Mouse (Mus musculus): Measurements from ENCODE around the gene Ndufa11. TPM values are rescaled to one million over a fixed set of nuclear protein-coding genes. Genes with fewer than 3 reads are reported as not detected.

Gene Ndufa11
- 484 and 561 TPM in 2 replicates for total RNA-seq (2012; rRNA removed)

GRCm38 (mm10) chr17:56717363-56718058 is at the start of gene Ndufa11, which contains the start of gene Vmac:
Ndufa11 (plus strand) TSS chr17:56717767.
Vmac (minus strand) TSS chr17:56718022.
- TF ChIP-seq ZNF384 (IDR thresholded peaks at IDR 0.05; ENCODE audit: low read depth, low read length) (peak; percentile 64; the same call in 1 of the 2 replicates), MAFK (IDR thresholded peaks at IDR 0.05; ENCODE audit: insufficient read depth, low read depth, low read length) (no peak), ZC3H11A (IDR thresholded peaks at IDR 0.05; ENCODE audit: borderline replicate concordance, low read depth, low read length) (no peak), CHD2 (IDR thresholded peaks at IDR 0.05; ENCODE audit: low read depth, low read length) (peak; percentile 99), HCFC1 (IDR thresholded peaks at IDR 0.05; ENCODE audit: borderline replicate concordance, insufficient read depth, low read length) (peak; percentile 73; the same call in 1 of the 2 replicates)
- in situ Hi-C loops (cut with MboI; ENCODE audit: low sequenced_read_pairs in 2 of 2, unreplicated experiment in 2 of 2) = no loop called here
- Histone ChIP-seq H3K4me3 (ENCODE audit: insufficient read depth in 1 of 2, low read depth in 1 of 2, low read length in 2 of 2, poor library complexity in 1 of 2, severe bottlenecking in 1 of 2) (peak within 1 kb of the TSS; percentile 94 to 96), H3K4me1 (ENCODE audit: control insufficient read depth in 2 of 2, insufficient read depth in 2 of 2, low read length in 2 of 2, poor library complexity in 1 of 2) (peaks cover 0 to 9% of the 10 kb centered on the region in 2 experiments; a peak in 2 of 4 replicates), H3K9ac (ENCODE audit: insufficient read depth, low read depth, low read length, poor library complexity, severe bottlenecking) (peak within 1 kb of the TSS; percentile 97), H3K9me3 (ENCODE audit: control insufficient read depth, insufficient read depth, low read depth, low read length) (no peaks in the 10 kb centered on the region), H3K27ac (ENCODE audit: insufficient read depth, low read depth, low read length, poor library complexity, severe bottlenecking) (peak within 1 kb of the TSS; percentile 88), H3K36me3 (ENCODE audit: control insufficient read depth, insufficient read depth, low read length, poor library complexity, severe bottlenecking) (peaks cover 20% of the 10 kb centered on the region)
- peak; percentile 98 for DNase-seq (ENCODE audit: low read depth, low spot score)

- no peaks in the 10 kb centered on the region for H3K9me3 ChIP-seq (ENCODE audit: control insufficient read depth, insufficient read depth, low read depth, low read length)
- no peak overlapping the region for H3K27ac ChIP-seq (ENCODE audit: insufficient read depth, low read depth, low read length, poor library complexity, severe bottlenecking)
- H3K36me3 ChIP-seq (ENCODE audit: control insufficient read depth, insufficient read depth, low read length, poor library complexity, severe bottlenecking) = no peaks in the 10 kb centered on the region
- H3K4me3 ChIP-seq (ENCODE audit: insufficient read depth in 1 of 2, low read depth in 1 of 2, low read length in 2 of 2, poor library complexity in 1 of 2, severe bottlenecking in 1 of 2) = peak overlapping the region; percentile 65 to 74
- TF ChIP-seq MAFK (IDR thresholded peaks at IDR 0.05; ENCODE audit: insufficient read depth, low read depth, low read length) (no peak), ZC3H11A (IDR thresholded peaks at IDR 0.05; ENCODE audit: borderline replicate concordance, low read depth, low read length) (peak; percentile 64; the same call in 1 of the 2 replicates)
- peak; percentile 81 for DNase-seq (ENCODE audit: low read depth, low spot score)
- H3K9ac ChIP-seq (ENCODE audit: insufficient read depth, low read depth, low read length, poor library complexity, severe bottlenecking) = peak overlapping the region; percentile 79
- H3K4me1 ChIP-seq (ENCODE audit: control insufficient read depth in 2 of 2, insufficient read depth in 2 of 2, low read length in 2 of 2, poor library complexity in 1 of 2) = peaks cover 0 to 18% of the 10 kb centered on the region in 2 experiments; a peak in 3 of 4 replicates
- in situ Hi-C loops (cut with MboI; ENCODE audit: low sequenced_read_pairs in 2 of 2, unreplicated experiment in 2 of 2) = no loop called here
These were observed 49.0 kb upstream of the Ndufa11 start for GRCm38 (mm10) chr17:56668384-56669144.

DNA sequence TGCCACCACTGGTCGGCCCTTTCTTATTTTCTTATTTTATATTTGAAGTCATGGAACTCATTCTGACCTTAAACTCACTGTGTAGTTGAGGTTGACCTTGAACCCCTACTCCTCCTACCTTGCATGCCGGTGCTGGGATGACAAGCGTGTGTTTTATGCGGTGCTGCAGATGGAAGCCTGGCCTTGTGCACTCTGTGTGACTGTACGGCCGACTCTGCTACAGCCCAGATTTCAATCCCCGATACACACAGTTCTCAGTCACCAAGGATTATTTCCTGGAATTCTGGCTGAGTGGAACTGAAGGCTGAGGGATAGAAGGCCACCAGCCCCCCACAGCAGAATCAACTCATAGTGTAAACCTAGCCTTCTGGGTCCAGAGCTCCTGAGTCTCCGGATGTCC is 47.8 kb upstream of the Ndufa11 start:
- Histone ChIP-seq H3K9ac (ENCODE audit: insufficient read depth, low read depth, low read length, poor library complexity, severe bottlenecking) (no peak overlapping the region), H3K27ac (ENCODE audit: insufficient read depth, low read depth, low read length, poor library complexity, severe bottlenecking) (no peak overlapping the region), H3K4me3 (ENCODE audit: insufficient read depth in 1 of 2, low read depth in 1 of 2, low read length in 2 of 2, poor library complexity in 1 of 2, severe bottlenecking in 1 of 2) (no peak overlapping the region), H3K9me3 (ENCODE audit: control insufficient read depth, insufficient read depth, low read depth, low read length) (no peaks in the 10 kb centered on the region), H3K36me3 (ENCODE audit: control insufficient read depth, insufficient read depth, low read length, poor library complexity, severe bottlenecking) (no peaks in the 10 kb centered on the region), H3K4me1 (ENCODE audit: control insufficient read depth in 2 of 2, insufficient read depth in 2 of 2, low read length in 2 of 2, poor library complexity in 1 of 2) (peaks cover 0 to 12% of the 10 kb centered on the region in 2 experiments; a peak in 3 of 4 replicates)
- no peak for DNase-seq (ENCODE audit: low read depth, low spot score)
- TF ChIP-seq MAFK (IDR thresholded peaks at IDR 0.05; ENCODE audit: insufficient read depth, low read depth, low read length) (no peak), ZC3H11A (IDR thresholded peaks at IDR 0.05; ENCODE audit: borderline replicate concordance, low read depth, low read length) (no peak), ZNF384 (IDR thresholded peaks at IDR 0.05; ENCODE audit: low read depth, low read length) (no peak), CHD2 (IDR thresholded peaks at IDR 0.05; ENCODE audit: low read depth, low read length) (no peak), HCFC1 (IDR thresholded peaks at IDR 0.05; ENCODE audit: borderline replicate concordance, insufficient read depth, low read length) (no peak)
- in situ Hi-C loops (cut with MboI; ENCODE audit: low sequenced_read_pairs in 2 of 2, unreplicated experiment in 2 of 2) = no loop called here

DNA sequence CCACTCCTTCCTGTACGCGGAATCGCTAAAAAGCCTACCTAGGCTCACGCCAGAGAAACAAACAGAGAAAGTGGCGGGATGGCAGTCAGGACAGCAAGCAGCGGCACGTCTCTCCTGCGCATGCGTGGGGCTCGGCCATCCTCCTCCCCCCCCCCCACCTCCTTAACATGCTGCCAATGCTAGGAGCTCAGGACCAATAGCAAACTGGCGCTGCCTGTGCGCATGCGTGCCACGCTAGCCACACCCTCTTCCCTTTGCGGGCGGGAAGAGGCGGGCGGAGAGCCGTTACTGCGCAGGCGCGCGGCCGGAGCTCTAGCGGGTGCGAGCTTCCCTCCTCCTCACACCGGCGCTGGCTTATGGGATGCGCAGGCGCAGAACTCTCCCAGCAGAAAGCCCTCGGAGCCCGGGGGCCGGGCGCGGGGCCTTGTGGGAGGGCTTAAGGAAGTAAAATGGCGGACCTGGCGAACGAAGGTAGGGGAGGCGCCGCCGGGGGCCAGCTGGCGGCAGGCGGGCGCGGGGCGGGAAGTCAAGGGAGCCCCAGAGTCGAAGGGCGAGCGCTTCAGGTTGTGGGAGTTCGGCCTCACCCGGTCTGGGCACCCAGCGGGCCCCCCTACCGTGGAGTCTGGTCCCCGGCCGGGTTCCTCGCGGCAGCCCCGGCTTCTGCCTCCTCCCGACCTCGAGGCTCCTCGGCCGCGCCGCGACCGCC is 44.5 kb upstream of the Ndufa11 start, which contains the start of gene Ranbp3:
Gene Ranbp3, plus strand, starts transcription at position 354 of the 706 bp plus-strand sequence.
- Histone ChIP-seq H3K9ac (ENCODE audit: insufficient read depth, low read depth, low read length, poor library complexity, severe bottlenecking) (peak within 1 kb of the TSS; percentile 98), H3K36me3 (ENCODE audit: control insufficient read depth, insufficient read depth, low read length, poor library complexity, severe bottlenecking) (peaks cover 22% of the 10 kb centered on the region), H3K27ac (ENCODE audit: insufficient read depth, low read depth, low read length, poor library complexity, severe bottlenecking) (peak within 1 kb of the TSS; percentile 80), H3K4me3 (ENCODE audit: insufficient read depth in 1 of 2, low read depth in 1 of 2, low read length in 2 of 2, poor library complexity in 1 of 2, severe bottlenecking in 1 of 2) (peak within 1 kb of the TSS; percentile 82 to 90), H3K9me3 (ENCODE audit: control insufficient read depth, insufficient read depth, low read depth, low read length) (no peaks in the 10 kb centered on the region), H3K4me1 (ENCODE audit: control insufficient read depth in 2 of 2, insufficient read depth in 2 of 2, low read length in 2 of 2, poor library complexity in 1 of 2) (peaks cover 0 to 9% of the 10 kb centered on the region in 2 experiments; a peak in 3 of 4 replicates)
- no peak for TF ChIP-seq ZNF384 (IDR thresholded peaks at IDR 0.05; ENCODE audit: low read depth, low read length)
- no peak for TF ChIP-seq ZC3H11A (IDR thresholded peaks at IDR 0.05; ENCODE audit: borderline replicate concordance, low read depth, low read length)
- TF ChIP-seq MAFK (IDR thresholded peaks at IDR 0.05; ENCODE audit: insufficient read depth, low read depth, low read length) = no peak
- peak; percentile 60; the same call in 1 of the 2 replicates for TF ChIP-seq HCFC1 (IDR thresholded peaks at IDR 0.05; ENCODE audit: borderline replicate concordance, insufficient read depth, low read length)
- no peak for TF ChIP-seq CHD2 (IDR thresholded peaks at IDR 0.05; ENCODE audit: low read depth, low read length)
- in situ Hi-C loops (cut with MboI; ENCODE audit: low sequenced_read_pairs in 2 of 2, unreplicated experiment in 2 of 2) = no loop called here
- DNase-seq (ENCODE audit: low read depth, low spot score) = peak; percentile 98
